Mouse (Mus musculus) spleen, adult 2 months (tissue): ENCODE measurements at regions not wholly inside any gene's neighbourhood (a gene's known extent, or its start where the extent isn't known, plus 50 kb on each side); places are given as distances from the start of the nearest gene placed in this dataset.
"Not testable (repeated sequence)": the region's sequence is repeated elsewhere in the genome, so short reads cannot be mapped to it uniquely, and the experiment has no call there.

Experiments used
- DNase-seq, 2 experiments: peaks; one replicate each; pipeline versions ENCODE4 v3.0.0 to v3.0.0-alpha.2; 2012 to 2021; ENCODE audit warnings: low spot score in 2 of 2, low read depth in 1 of 2
- H3K27ac ChIP-seq: fragments of 200-500 bp; 2 replicates; pipeline ENCODE4 v1.5.1; 2012; ENCODE audit warnings: low read length, inconsistent platforms; ENCODE audit not compliant: insufficient read depth
- H3K27me3 ChIP-seq: fragments of 200-500 bp; 2 replicates; pipeline ENCODE4 v1.6.1; 2012; ENCODE audit warnings: mild to moderate bottlenecking, moderate library complexity, low read length, inconsistent platforms; ENCODE audit not compliant: control insufficient read depth, insufficient read depth
- H3K36me3 ChIP-seq: fragments of 200-500 bp; 2 replicates; pipeline ENCODE4 v1.6.1; 2012; ENCODE audit warnings: mild to moderate bottlenecking, low read length, inconsistent platforms; ENCODE audit not compliant: control insufficient read depth, insufficient read depth
- H3K4me1 ChIP-seq: fragments of 200-500 bp; 2 replicates; pipeline ENCODE4 v1.6.1; 2011; ENCODE audit warnings: inconsistent platforms; ENCODE audit not compliant: control insufficient read depth, insufficient read depth, insufficient read length
- H3K4me3 ChIP-seq: fragments of 200-500 bp; 2 replicates; pipeline ENCODE4 v1.5.1; 2011; ENCODE audit warnings: mild to moderate bottlenecking, inconsistent platforms; ENCODE audit not compliant: insufficient read depth, insufficient read length; ENCODE audit errors: extremely low read depth
- CTCF ChIP-seq: fragments of 200-500 bp; IDR thresholded peaks from 2 replicates; pipeline ENCODE4 v1.5.1; 2011; ENCODE audit warnings: mild to moderate bottlenecking, inconsistent platforms; ENCODE audit not compliant: insufficient read depth, insufficient read length, insufficient replicate concordance; ENCODE audit errors: extremely low read depth
- POLR2A ChIP-seq: fragments of 200-500 bp; IDR thresholded peaks from 2 replicates; pipeline ENCODE4 v1.6.1; 2011; ENCODE audit warnings: low read depth, low read length, inconsistent platforms
- WGBS: fragments of 180-500 bp; shearing (Covaris S2); methylation state at CpG from one replicate; pipeline ENCODE4 v1.1.7; 2018; 5-methylcytosine and 5-hydroxymethylcytosine counted together

DNA sequence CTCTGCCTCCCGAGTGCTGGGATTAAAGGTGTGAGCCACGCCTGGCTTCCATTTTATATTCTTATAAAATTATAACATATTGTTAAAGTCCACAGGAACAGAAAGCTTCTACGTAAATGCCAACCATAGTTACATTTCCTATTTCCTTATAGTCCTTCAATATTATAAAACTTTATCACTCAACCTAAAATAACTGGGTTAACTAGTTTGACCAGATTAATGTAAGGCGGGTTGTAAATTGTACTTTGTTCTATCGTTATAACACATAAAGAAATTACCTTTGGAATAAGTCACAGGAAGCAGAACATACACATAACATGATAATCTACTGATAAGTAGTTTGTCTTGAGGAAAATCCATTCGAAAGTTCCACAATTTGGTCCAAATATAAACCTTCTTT, 251.6 kb downstream of the Nfkbiz start:
- no peak for TF ChIP-seq POLR2A
- TF ChIP-seq CTCF = no peak
- Histone ChIP-seq H3K4me1 (peaks cover 11% of the 10 kb centered on the region), H3K27ac (no peak overlapping the region), H3K4me3 (no peak overlapping the region), H3K36me3 (no peaks in the 10 kb centered on the region), H3K27me3 (no peaks in the 10 kb centered on the region)
- DNase-seq = no peak
- WGBS = 91% methylated on average over 6 of the region's 6 CpGs

DNA sequence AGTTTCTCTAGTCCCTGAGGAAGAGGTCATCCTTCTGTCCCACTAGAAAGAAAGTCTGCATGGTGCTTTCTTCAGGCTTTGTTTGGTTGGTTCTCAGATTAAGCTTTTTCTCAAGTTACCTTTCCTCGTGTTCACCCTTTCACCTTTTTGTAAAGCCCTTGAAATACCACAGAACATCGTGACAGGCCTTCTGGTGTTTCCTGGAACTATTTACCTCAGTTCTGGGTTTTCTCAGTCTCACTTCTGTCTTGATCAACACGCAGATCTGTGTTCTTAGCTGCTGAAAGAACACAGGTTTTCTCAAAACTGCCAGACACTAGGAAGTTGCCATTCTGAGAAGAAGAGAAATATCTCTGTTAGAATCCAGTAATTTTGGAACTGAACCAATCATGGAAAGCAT, 255.8 kb downstream of the Nfkbiz start:
- H3K27me3 ChIP-seq = no peaks in the 10 kb centered on the region
- no peak overlapping the region for H3K4me3 ChIP-seq
- DNase-seq = peak in 1 of 2 experiments; percentile 3
- H3K4me1 ChIP-seq = peaks cover 5% of the 10 kb centered on the region; the same call in 1 of the 2 replicates
- WGBS = 6% methylated on average over 3 of the region's 3 CpGs
- no peaks in the 10 kb centered on the region for H3K36me3 ChIP-seq
- no peak for TF ChIP-seq POLR2A
- no peak for TF ChIP-seq CTCF
- H3K27ac ChIP-seq = no peak overlapping the region; the same call in 1 of the 2 replicates

DNA sequence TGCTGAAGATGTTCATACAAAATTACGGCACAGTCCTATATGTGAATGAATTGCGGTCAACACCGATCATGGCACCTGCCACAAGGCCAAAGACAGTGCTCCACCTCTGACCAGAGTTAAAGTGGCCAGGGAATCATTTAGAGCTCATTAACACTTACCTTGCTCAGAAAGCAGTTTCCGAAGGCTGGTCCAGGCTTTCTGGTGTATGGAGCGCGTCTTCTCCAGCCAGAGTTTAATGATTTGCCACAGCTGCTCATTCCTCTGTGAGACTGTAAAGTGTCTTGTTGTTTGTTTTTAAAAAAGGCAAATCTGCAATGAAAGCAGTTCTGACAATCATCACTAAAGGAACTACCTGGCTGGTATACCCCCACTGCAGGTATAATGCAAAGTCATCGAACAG, 256.7 kb downstream of the Nfkbiz start:
- 97% methylated on average over 7 of the region's 7 CpGs for WGBS
- H3K4me3 ChIP-seq = no peak overlapping the region
- no peaks in the 10 kb centered on the region for H3K36me3 ChIP-seq
- peaks cover 5% of the 10 kb centered on the region; the same call in 1 of the 2 replicates for H3K4me1 ChIP-seq
- no peaks in the 10 kb centered on the region for H3K27me3 ChIP-seq
- TF ChIP-seq POLR2A (no peak), CTCF (no peak)
- DNase-seq = no peak
- no peak overlapping the region for H3K27ac ChIP-seq

DNA sequence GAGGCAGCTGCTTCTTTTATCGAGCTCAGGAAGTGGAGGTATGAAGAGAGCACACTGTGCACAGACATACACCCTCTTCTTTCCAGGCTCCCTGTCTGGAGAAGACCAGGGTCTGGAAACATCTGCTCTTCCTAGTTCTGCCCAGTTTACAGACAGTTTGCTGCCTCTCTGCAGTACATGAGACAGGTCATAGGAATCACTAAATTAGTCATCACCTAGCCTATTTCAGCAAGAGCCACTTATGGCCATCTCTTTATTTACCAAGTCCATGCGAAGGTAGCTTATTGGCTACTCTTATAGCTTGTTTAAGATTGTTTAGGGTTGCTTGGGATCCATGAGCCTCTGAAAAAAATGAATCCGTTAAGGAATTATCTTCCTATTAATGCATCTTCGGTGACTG, 257.9 kb downstream of the Nfkbiz start:
- Histone ChIP-seq H3K36me3 (no peaks in the 10 kb centered on the region), H3K27me3 (no peaks in the 10 kb centered on the region), H3K27ac (no peak overlapping the region), H3K4me1 (peaks cover 5% of the 10 kb centered on the region; the same call in 1 of the 2 replicates), H3K4me3 (no peak overlapping the region)
- no peak for TF ChIP-seq POLR2A
- WGBS = 85% methylated on average over 4 of the region's 4 CpGs
- no peak for DNase-seq

DNA sequence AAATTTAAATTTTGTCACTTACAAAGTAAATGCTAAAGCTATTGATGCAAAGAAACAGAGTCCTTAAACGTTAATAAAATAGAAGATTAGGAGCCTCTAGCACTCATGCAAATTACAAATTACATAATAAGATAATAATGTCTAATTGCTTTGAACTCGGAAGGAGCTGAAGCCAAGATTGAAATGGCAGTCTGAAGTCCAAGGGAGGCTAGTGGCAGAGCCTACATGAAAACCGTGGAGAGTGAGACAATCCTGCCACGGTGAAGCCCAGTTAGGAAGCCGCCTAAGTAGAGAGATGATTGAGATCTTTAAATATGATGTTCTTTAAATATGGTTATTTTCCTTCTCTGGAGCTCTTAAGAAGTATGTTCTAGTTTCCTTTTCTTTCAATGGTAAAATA, 260.0 kb downstream of the Nfkbiz start:
- DNase-seq = no peak

DNA sequence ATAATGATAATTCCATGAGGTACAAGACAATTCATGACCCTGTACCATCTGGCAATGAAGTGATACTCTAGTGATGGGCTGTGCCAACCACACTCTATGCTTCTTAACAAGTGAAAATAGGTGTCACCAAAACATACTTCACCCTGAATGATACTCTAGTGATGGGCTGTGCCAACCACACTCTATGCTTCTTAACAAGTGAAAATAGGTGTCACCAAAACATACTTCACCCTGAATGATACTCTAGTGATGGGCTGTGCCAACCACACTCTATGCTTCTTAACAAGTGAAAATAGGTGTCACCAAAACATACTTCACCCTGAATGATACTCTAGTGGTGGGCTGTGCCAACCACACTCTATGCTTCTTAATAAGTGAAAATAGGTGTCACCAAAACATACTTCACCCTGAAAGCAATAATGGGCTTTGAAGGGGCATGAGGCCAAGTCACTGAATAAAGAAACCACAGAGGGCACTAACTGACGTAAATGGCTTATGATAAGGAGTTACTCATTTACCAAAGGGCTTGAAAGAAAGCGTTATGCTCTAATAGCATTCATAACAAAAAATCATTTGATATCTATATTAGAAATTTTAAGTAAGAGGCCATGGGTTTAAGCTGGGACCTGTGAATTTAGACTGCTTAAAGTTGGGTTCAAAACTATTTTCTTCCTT, 263.0 kb downstream of the Nfkbiz start:
- H3K36me3 ChIP-seq, H3K27ac ChIP-seq, DNase-seq, H3K4me3 ChIP-seq, H3K4me1 ChIP-seq, H3K27me3 ChIP-seq: not testable (repeated sequence)
- 80% methylated on average over 2 of the region's 2 CpGs for WGBS

More for the DNA sequence above, 260.0 kb downstream of the Nfkbiz start:
- WGBS = 82% methylated on average over 5 of the region's 5 CpGs
- Histone ChIP-seq H3K27me3 (no peaks in the 10 kb centered on the region), H3K27ac (no peak overlapping the region), H3K36me3 (no peaks in the 10 kb centered on the region), H3K4me1 (peaks cover 5% of the 10 kb centered on the region; the same call in 1 of the 2 replicates), H3K4me3 (no peak overlapping the region)
- TF ChIP-seq CTCF (no peak), POLR2A (no peak)

DNA sequence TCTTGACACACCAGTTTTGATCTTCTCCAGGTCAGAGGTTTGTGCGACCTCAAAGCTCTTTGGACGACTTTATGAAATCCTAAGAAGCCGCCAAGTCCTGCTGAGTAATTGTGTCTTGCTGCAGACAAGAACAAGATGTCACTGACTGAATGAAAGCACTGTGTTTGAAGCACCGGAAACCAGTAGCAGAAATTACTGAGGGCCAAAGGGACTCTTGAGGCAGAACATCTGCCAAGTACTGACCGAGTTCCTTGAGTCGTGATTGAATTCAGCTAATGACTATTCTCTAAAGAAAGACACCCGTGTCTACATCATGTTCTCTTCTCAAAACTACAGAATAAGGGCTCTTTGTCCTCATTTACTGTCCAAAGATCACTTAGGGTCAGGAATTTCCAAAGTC, 267.6 kb downstream of the Nfkbiz start:
- no peak overlapping the region for H3K4me3 ChIP-seq
- 84% methylated on average over 7 of the region's 7 CpGs for WGBS
- no peak for DNase-seq
- no peak overlapping the region for H3K27ac ChIP-seq
- H3K27me3 ChIP-seq = no peaks in the 10 kb centered on the region
- TF ChIP-seq POLR2A (no peak), CTCF (no peak)
- no peaks in the 10 kb centered on the region for H3K36me3 ChIP-seq
- no peaks in the 10 kb centered on the region for H3K4me1 ChIP-seq
